Mouse (Mus musculus) kidney, postnatal 14 days (tissue): Measurements from ENCODE around the gene Gm12569.
A peak's percentile ranks its signal among the peaks of the same experiment; 100 is the strongest.

ENCODE experiments used
- DNase-seq: peaks from one replicate; pipeline ENCODE4 v3.0.0; 2022; ENCODE audit warnings: mixed read lengths

Gene Gm12569

GRCm38 (mm10) chr11:51220308-51220707 is at the start of gene Gm12569:
Gene Gm12569, plus strand, starts transcription at chr11:51220473.
- no peak for DNase-seq

- no peak for DNase-seq
Observed at GRCm38 (mm10) chr11:51202726-51203125, 17.5 kb upstream of the Gm12569 start.

- no peak for DNase-seq
Observed at GRCm38 (mm10) chr11:51207758-51208157, 12.5 kb upstream of the Gm12569 start.

GRCm38 (mm10) chr11:51211426-51211825 is 8.8 kb upstream of the Gm12569 start:
- DNase-seq = no peak

- no peak for DNase-seq
Observed at GRCm38 (mm10) chr11:51214021-51214420, 6.3 kb upstream of the Gm12569 start.

- no peak for DNase-seq
Observed at GRCm38 (mm10) chr11:51219396-51219980, 785 bp upstream of the Gm12569 start.

- DNase-seq = no peak
Observed at GRCm38 (mm10) chr11:51227104-51227503, 6.8 kb downstream of the Gm12569 start.

- DNase-seq = no peak
Observed at GRCm38 (mm10) chr11:51234626-51235025, 14.4 kb downstream of the Gm12569 start.

GRCm38 (mm10) chr11:51242897-51243296 is 22.6 kb downstream of the Gm12569 start:
- no peak for DNase-seq

GRCm38 (mm10) chr11:51257006-51257405 is 36.7 kb downstream of the Gm12569 start:
- DNase-seq = no peak

- DNase-seq = no peak
Observed at GRCm38 (mm10) chr11:51261680-51262219, 41.5 kb downstream of the Gm12569 start, which contains the start of gene Clk4. Gene Clk4, plus strand, starts transcription at chr11:51261730.

- DNase-seq = peak; percentile 99
Observed at GRCm38 (mm10) chr11:51262342-51263285, 42.3 kb downstream of the Gm12569 start, which contains the start of gene BC049762. Gene BC049762, minus strand, starts transcription at chr11:51263046.

GRCm38 (mm10) chr11:51263286-51263831 is 43.1 kb downstream of the Gm12569 start:
- DNase-seq = peak; percentile 90

- DNase-seq = peak; percentile 33
Observed at GRCm38 (mm10) chr11:51264352-51264751, 44.1 kb downstream of the Gm12569 start.

- DNase-seq = peak; percentile 38
Observed at GRCm38 (mm10) chr11:51265326-51265725, 45.1 kb downstream of the Gm12569 start.

- no peak for DNase-seq
Observed at GRCm38 (mm10) chr11:51274418-51274817, 54.1 kb downstream of the Gm12569 start.
